ENCODE assay signal across 8 mouse cellular contexts in the genomic region with DNA sequence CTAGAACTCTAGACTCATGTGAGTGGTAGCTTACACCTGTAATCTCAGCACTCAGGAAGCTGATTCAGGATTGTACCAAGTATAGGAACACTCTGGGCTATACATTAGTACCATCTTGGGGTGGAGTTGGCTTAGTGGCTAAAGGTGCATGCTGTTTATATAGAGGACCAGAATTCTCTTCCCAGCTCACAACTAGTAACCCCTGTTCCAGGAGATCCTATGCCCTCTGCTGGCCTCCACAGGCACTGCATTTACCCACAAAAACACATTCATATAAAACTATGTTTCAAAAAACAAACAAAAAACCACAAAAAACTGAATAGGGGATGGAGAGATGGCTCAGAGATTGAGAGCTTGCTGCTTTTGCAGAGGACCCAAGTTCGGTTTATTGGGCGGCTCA. TPM values are rescaled to one million over a fixed set of nuclear protein-coding genes. Genes with fewer than 3 reads are reported as not detected.
A peak's percentile ranks its signal among the peaks of the same experiment; 100 is the strongest.
DNase-seq lines count a peak whose midpoint lies in the region; ATAC-seq and TF ChIP-seq lines count a peak whose summit lies in the region.

No protein-coding gene starts in this region.

- H3K4me3 ChIP-seq in hindbrain, embryonic 11.5 days (ENCODE audit: low read depth, low read length): no peak overlapping the region
- H3K4me3 ChIP-seq in hindbrain, embryonic 12.5 days: no peak overlapping the region
- no peak overlapping the region for H3K4me3 ChIP-seq in midbrain, postnatal 0 days (ENCODE audit: low read depth, low read length)

- no peak overlapping the region for H3K27ac ChIP-seq in hindbrain, embryonic 11.5 days (ENCODE audit: low read depth, low read length)
- no peak overlapping the region for H3K27ac ChIP-seq in hindbrain, embryonic 12.5 days
- no peak overlapping the region for H3K27ac ChIP-seq in midbrain, postnatal 0 days (ENCODE audit: low read depth, low read length)

- H3K36me3 ChIP-seq in hindbrain, embryonic 11.5 days (ENCODE audit: control insufficient read depth, insufficient read depth, low read length): peaks cover 10% of the 10 kb centered on the region
- peaks cover 39% of the 10 kb centered on the region for H3K36me3 ChIP-seq in hindbrain, embryonic 12.5 days
- peaks cover 29% of the 10 kb centered on the region for H3K36me3 ChIP-seq in midbrain, postnatal 0 days (ENCODE audit: insufficient read depth, low read length)

- H3K9ac ChIP-seq in hindbrain, embryonic 11.5 days (ENCODE audit: low read depth, low read length): no peak overlapping the region
- no peak overlapping the region for H3K9ac ChIP-seq in hindbrain, embryonic 12.5 days
- H3K9ac ChIP-seq in midbrain, postnatal 0 days (replicated peaks; ENCODE audit: low read length, poor library complexity, severe bottlenecking): no peak overlapping the region

- WGBS in hindbrain, embryonic 11.5 days: 40% methylated on average over 2 of the region's 2 CpGs
- 31% methylated on average over 2 of the region's 2 CpGs for WGBS in hindbrain, embryonic 12.5 days
- 37% methylated on average over 2 of the region's 2 CpGs for WGBS in midbrain, postnatal 0 days

- H3K9me3 ChIP-seq in hindbrain, embryonic 11.5 days (ENCODE audit: control insufficient read depth, low read length): no peaks in the 10 kb centered on the region
- no peaks in the 10 kb centered on the region for H3K9me3 ChIP-seq in hindbrain, embryonic 12.5 days (replicated peaks)
- no peaks in the 10 kb centered on the region for H3K9me3 ChIP-seq in midbrain, postnatal 0 days (ENCODE audit: low read length)

- TF ChIP-seq CTCF in midbrain, postnatal 0 days (IDR thresholded peaks at IDR 0.05): peak; percentile 79

- H3K4me1 ChIP-seq in hindbrain, embryonic 11.5 days (replicated peaks; ENCODE audit: control insufficient read depth, insufficient read depth, low read length): no peaks in the 10 kb centered on the region
- no peaks in the 10 kb centered on the region for H3K4me1 ChIP-seq in hindbrain, embryonic 12.5 days
- H3K4me1 ChIP-seq in midbrain, postnatal 0 days (ENCODE audit: insufficient read depth, low read length): no peaks in the 10 kb centered on the region

- 0 out of 2 replicates have a peak, but pooled peaks have one; percentile 15 for ATAC-seq in hindbrain, embryonic 11.5 days (ENCODE audit: low FRiP score)
- ATAC-seq in hindbrain, embryonic 12.5 days (ENCODE audit: low FRiP score): no peak; the same call in 1 of the 2 replicates
- no peak; the same call in 1 of the 2 replicates for ATAC-seq in midbrain, postnatal 0 days (ENCODE audit: low FRiP score)
- no peak for ATAC-seq in megakaryocyte, adult 5-6 weeks (ENCODE audit: poor library complexity, severe bottlenecking)

- H3K27me3 ChIP-seq in hindbrain, embryonic 11.5 days (ENCODE audit: control insufficient read depth, insufficient read depth, low read length): no peaks in the 10 kb centered on the region
- no peaks in the 10 kb centered on the region for H3K27me3 ChIP-seq in hindbrain, embryonic 12.5 days
- H3K27me3 ChIP-seq in midbrain, postnatal 0 days (ENCODE audit: insufficient read depth, low read length): no peaks in the 10 kb centered on the region

- H3K4me2 ChIP-seq in hindbrain, embryonic 11.5 days (replicated peaks; ENCODE audit: low read depth, low read length): no peak overlapping the region
- no peak overlapping the region for H3K4me2 ChIP-seq in hindbrain, embryonic 12.5 days (replicated peaks)
- no peak overlapping the region for H3K4me2 ChIP-seq in midbrain, postnatal 0 days (ENCODE audit: low read depth, low read length, poor library complexity, severe bottlenecking)

- peak; percentile 65 for DNase-seq in hindbrain, embryonic 11.5 days (ENCODE audit: low spot score)
- DNase-seq in 416B (ENCODE audit: low read depth): peak; percentile 59
- DNase-seq in MEL-GATA-1-ER (ENCODE audit: extremely low read depth, low read depth): peak; percentile 36
- DNase-seq in embryo, embryonic 10 days (ENCODE audit: low spot score): peak; percentile 36
- peak; percentile 39 for DNase-seq in kidney, adult 9 months
- DNase-seq in midbrain, postnatal 0 days (ENCODE audit: low spot score): peak; percentile 44

RNA-seq across cellular contexts. Expression of a gene that starts 15.8 kb away (rescaled TPM):
- 0.14 and 0.34 TPM in 2 replicates for polyA plus RNA-seq in hindbrain, embryonic 11.5 days (2014; fragmentation: Nextera tagmentation; extraction: Ambion mirVana)
- polyA plus RNA-seq in hindbrain, embryonic 12.5 days (2016; fragmentation: Nextera tagmentation; extraction: Ambion mirVana): 1.2 and 1.7 TPM in 2 replicates
- 9.4 and 11.1 TPM in 2 replicates for total RNA-seq in midbrain, postnatal 0 days (2014; rRNA removed)
- polyA plus RNA-seq in midbrain, postnatal 0 days (2015; fragmentation: Nextera tagmentation; extraction: Ambion mirVana): 9.5 and 12.3 TPM in 2 replicates
- not detected in 2 replicates for total RNA-seq in megakaryocyte, adult 5-6 weeks (2015)
- not detected in 2 replicates for total RNA-seq in megakaryocyte, adult 5-6 weeks (2017)

RNA-seq across cellular contexts. Expression of a gene that starts 40.8 kb away (rescaled TPM):
- polyA plus RNA-seq in hindbrain, embryonic 11.5 days (2014; fragmentation: Nextera tagmentation; extraction: Ambion mirVana): 51.4 and 56.5 TPM in 2 replicates
- 52.6 and 55.9 TPM in 2 replicates for polyA plus RNA-seq in hindbrain, embryonic 12.5 days (2016; fragmentation: Nextera tagmentation; extraction: Ambion mirVana)
- 43.1 and 55.6 TPM in 2 replicates for total RNA-seq in midbrain, postnatal 0 days (2014; rRNA removed)
- 105 and 108 TPM in 2 replicates for polyA plus RNA-seq in midbrain, postnatal 0 days (2015; fragmentation: Nextera tagmentation; extraction: Ambion mirVana)
- 24.2 and 33.1 TPM in 2 replicates for total RNA-seq in megakaryocyte, adult 5-6 weeks (2015)
- 10.7 and 12.8 TPM in 2 replicates for total RNA-seq in megakaryocyte, adult 5-6 weeks (2017)
